Mouse (Mus musculus) bone marrow macrophage, adult 2 months (primary cell): ENCODE results near the gene Arhgef17.

Experiments used
- CTCF ChIP-seq: IDR thresholded peaks from 2 replicates; pipeline ENCODE4 v1.5.1; 2012; ENCODE audit warnings: low read depth, mild to moderate bottlenecking, low read length, moderate library complexity
- POLR2A ChIP-seq: IDR thresholded peaks from 2 replicates; pipeline ENCODE4 v1.6.1; 2012; ENCODE audit warnings: mild to moderate bottlenecking, low read depth, low read length, borderline replicate concordance

DNA sequence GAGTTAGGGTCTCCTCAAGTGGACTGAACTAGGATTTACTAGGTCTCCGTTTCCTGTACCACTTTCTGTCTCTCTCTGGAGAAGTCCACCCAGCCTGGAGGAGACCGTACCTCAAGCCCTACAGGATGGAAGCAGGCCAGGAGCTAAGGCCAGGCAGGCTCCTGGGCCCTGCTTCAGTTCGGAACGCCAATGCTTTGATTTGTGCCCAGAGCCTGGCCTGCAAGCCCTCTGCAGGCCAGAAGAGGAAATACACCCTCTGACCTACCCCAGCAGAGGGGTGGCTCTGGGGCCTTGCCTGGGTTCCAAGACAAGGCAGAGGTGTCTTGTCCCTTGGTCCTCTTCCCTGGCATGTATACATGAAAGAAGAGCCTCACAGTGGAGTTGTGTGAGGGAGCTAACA, 33.2 kb upstream of the Arhgef17 start:
- no peak for TF ChIP-seq CTCF
- no peak for TF ChIP-seq POLR2A
